Mouse (Mus musculus): ENCODE data around the gene Sh3gl3.
"Not testable (repeated sequence)": the region's sequence is repeated elsewhere in the genome, so short reads cannot be mapped to it uniquely, and the experiment has no call there.

Sh3gl3 gene

DNA sequence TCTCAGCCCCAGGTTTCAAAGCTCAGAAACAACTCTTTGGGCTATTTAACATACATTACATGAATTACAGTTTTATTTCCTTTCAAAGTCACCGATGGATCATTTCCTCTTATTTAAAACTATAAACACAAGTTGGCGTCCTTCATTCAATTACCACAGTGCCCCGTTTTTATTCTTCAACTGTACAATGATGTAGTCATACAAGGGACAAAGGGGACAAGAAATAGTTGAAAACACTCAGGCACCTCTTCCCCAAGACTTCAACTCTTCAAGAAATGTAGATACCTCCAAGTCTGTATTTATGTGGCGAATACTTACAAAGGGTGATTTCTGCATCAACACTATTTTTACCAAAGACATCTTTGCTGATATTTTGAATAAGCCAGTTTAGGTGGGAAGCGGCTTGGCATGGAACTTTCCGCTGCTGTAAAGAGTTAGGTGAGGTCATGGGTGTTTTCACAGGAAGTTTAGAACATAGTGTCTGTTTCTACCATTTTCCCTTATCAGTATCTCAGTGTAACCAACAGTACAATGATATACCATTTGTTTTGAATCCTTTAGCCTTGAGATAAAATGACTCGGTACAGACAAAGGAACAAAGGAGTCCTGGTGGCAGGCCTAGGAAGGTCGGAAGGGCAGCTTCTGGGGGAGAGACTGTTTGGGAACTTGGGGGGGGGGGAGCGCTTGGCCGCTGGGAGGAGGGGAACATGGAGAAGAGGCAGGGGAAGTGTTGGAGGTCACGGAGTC lies 62.7 kb downstream of the Sh3gl3 start:
- DNase-seq: no peak

- no peak for DNase-seq
Measured at GRCm38 (mm10) chr7:82236899-82237162, 63.2 kb downstream of the Sh3gl3 start.

GRCm38 (mm10) chr7:82240424-82241240 lies 67.0 kb downstream of the Sh3gl3 start:
- no peak for DNase-seq

DNA sequence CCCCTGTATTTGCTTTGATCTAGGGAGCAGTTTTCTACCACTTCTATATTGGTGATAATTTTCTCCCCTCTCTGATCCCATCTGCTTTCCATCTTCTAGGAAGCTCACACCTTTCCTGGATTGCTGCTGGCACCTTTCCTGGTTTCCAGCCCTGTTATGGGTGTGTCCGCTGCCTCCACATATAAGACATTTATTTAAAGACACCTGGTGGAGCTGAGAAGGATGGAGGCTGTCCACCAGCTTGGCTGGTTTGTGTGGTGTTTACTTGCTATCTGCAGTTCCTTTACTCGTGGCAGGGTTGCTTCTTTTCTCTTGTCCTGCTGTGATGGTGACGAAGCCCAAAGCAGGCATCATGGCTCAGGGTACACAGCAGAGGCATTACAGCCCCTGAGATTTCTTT lies 71.1 kb downstream of the Sh3gl3 start:
- DNase-seq: peak; percentile 21

- no peak for DNase-seq
Measured at GRCm38 (mm10) chr7:82248953-82249695, 75.5 kb downstream of the Sh3gl3 start.

DNA sequence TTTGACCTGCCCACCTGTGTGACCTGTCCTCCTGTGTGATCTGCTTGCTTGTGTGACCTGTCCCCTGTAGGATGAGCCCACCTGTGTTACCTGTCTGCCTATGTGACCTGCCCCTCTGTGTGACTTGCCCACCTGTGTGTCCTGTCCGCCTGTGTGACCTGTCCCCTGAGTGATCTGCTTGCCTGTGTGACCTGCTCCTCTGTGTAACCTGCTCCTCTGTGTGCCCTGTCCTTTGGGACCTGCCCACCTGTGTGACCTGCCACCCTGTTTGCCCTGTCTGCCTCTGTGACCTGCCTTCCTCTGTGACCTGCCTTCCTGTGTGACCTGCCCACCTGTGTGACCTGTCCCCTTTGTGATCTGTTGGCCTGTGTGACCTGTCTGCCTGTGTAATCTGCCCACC lies 79.7 kb downstream of the Sh3gl3 start:
- no peak for DNase-seq

- DNase-seq: no peak
Measured at GRCm38 (mm10) chr7:82256936-82257335, 83.3 kb downstream of the Sh3gl3 start.

DNA sequence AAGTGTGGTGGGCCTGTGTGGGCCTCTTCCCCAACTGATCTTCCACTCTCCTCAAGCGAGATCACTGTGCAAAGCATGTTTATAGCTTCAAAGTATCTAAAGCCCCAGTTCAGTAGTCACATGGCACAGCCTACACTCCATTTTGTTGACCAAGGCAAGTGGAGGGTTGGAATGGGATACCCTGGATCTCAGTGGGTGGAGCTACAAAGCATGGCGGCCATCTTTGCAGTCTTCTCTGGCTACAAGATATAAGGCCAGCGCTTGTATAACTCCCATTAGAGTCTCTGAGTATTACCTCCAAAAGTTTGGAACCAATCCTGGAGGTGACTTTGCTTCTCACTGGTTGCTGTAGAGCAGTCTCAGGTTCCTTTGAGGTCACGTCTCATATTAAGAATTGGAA lies 83.9 kb downstream of the Sh3gl3 start:
- no peak for DNase-seq

GRCm38 (mm10) chr7:82260210-82260609 lies 86.6 kb downstream of the Sh3gl3 start:
- DNase-seq: peak; percentile 41

GRCm38 (mm10) chr7:82263141-82263540 lies 89.5 kb downstream of the Sh3gl3 start:
- DNase-seq: peak; percentile 48

- no peak for DNase-seq
Measured at GRCm38 (mm10) chr7:82264119-82264518, 90.5 kb downstream of the Sh3gl3 start.

- DNase-seq: no peak
Measured at GRCm38 (mm10) chr7:82265365-82265764, 91.7 kb downstream of the Sh3gl3 start.

DNA sequence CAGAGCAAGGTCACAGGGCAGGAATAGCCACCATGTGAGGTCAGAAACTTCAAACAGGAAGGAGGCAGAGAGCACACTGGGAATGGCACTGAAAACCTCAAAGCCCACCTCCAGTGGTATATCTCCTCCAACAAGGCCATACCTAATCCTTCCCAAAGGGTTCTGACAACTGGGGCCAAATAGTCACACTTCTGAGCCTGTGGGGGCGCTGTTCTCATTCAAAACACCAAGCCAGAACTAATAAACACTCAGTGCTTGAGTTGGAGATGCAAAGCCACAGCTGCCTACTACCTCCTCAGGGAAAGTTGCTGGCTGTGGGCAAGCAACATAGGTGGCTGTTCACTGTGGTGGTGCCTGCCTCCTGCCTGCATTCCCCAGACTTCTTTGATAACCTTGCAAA lies 96.3 kb downstream of the Sh3gl3 start:
- DNase-seq: no peak

- no peak for DNase-seq
Measured at GRCm38 (mm10) chr7:82271742-82272141, 98.1 kb downstream of the Sh3gl3 start.

DNA sequence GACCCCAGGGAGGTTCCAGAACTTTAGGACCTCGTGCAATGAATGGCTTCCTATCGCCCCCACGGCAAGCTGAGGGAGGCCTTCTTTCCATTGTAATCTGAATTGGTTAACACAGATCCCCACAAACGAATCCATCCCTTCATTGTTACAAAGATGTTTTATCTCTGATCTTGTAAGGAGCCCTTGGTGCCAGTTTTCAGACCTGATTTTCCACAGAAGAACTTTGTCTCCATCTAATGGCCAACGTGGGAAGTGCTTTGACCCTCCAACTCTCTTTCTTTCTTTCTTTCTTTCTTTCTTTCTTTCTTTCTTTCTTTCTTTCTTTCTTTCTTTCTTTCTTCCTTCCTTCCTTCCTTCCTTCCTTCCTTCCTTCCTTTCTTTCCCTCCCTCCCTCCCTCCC lies 99.2 kb downstream of the Sh3gl3 start:
- not testable (repeated sequence) for DNase-seq

DNA sequence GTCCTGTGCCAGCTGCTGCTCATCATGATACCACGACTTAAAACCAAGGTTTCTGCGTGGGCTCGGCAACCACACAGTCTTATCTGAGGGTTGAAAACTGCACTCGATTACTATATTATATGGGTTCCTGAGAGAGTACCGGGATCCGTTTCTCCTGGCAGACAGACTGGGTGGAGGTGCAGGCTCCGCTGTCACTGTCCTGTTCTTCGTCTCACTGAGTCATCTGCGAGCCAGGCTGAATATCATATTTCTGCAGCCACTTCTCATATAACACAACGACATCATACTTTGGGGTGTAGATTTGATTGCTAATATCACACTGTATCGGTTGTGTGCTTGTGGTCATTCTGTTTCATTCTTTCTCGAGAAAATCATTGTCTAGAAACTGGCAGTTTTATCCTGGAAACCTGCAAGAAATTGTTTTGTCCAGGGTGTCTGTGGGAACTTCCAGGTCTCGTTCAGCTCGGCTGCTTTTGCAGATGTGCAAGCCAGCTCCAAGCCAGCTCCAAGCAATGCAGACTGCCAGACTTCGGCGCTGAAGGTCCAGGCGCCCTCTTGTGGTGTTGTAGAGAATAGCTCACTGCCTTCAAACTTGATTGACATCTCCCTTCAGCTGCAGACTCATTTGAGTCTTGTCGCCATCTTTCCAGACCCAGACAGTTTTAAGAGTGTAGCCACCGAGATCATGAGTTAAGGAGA lies 100.5 kb downstream of the Sh3gl3 start:
- no peak for DNase-seq

DNA sequence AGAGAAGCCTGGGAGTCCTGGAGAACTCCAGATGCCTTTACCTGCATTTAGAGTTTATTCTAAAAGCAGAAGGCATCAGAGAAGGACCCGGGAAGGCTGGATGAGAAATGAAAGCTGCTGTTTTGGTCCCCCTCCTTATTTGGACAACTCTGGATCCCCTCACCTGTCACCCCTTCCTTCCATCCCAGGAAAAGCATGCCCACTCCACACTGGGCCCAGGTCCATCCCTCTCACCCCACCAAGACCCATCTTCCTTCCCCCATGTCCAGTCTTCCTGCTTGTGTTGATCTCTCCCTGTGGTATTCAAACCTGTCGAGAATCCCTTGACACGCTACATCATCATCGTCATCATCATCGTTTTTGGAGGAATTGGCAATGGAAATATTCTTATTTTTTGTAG lies 101.3 kb downstream of the Sh3gl3 start:
- no peak for DNase-seq

- DNase-seq: no peak
Measured at GRCm38 (mm10) chr7:82275529-82276204, 102.0 kb downstream of the Sh3gl3 start.

DNA sequence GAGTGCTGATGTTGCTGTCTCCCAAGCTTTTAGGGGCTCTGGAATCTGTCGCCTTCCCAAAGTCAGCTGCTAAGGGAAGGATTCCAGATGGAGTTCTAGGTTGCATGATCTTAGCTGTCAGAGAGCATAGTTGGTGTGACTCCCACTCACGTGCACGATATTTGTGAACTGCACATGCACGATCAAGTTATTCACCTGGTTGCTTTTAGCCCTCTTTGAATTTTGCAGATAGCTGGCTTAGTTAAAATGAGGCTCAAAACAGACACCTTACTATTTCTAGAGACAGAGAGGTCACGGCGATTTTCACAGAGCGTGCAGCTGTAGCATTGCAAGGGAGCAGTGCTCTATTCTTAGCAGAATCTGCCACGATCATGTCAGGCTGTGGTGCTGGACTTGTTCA lies 108.4 kb downstream of the Sh3gl3 start:
- DNase-seq: no peak

DNA sequence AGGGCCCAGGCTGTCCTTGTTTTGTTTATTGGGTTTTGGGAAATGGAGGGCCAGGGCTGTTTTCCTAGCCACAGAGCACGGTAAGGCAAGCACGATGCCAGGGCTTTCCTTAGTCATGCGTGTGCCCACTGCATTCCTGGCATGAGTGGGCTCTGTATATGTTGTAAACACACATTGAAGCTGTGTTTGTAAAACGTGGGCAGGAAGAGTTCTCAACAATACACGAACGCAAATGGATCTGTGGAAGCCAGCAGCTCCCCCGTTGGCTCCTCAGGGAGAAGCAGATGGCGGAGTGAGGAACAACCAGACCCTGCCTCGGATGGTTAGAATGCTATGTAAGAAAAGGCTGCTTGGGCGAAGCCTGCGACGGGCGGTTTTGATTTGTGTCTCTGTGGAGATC lies 108.8 kb downstream of the Sh3gl3 start:
- DNase-seq: peak; percentile 74

GRCm38 (mm10) chr7:82287242-82287641 lies 113.6 kb downstream of the Sh3gl3 start:
- DNase-seq: no peak

GRCm38 (mm10) chr7:82293441-82293840 lies 119.8 kb downstream of the Sh3gl3 start:
- no peak for DNase-seq

- DNase-seq: no peak
Measured at GRCm38 (mm10) chr7:82294083-82294482, 120.4 kb downstream of the Sh3gl3 start.

Data from layer of hippocampus, adult 9-11 months (tissue).